Mouse (Mus musculus) embryonic stem cell, embryonic (primary cell): ENCODE data around the gene Wnt5a.

Source experiments
- CTCF ChIA-PET, 4 experiments: fragments of 300-600 bp in 2 of 4; fragments of 350-600 bp in 2 of 4; sonication (Branson Sonifier 250); formaldehyde crosslinking; loops; one replicate each; lab custom pipeline; 2022; ENCODE audit warnings: inconsistent platforms in 2 of 4; lab: Charles Lee
- POLR2A ChIA-PET, 4 experiments: fragments of 300-600 bp in 2 of 4; fragments of 350-600 bp in 2 of 4; sonication (Branson Sonifier 250); formaldehyde crosslinking; loops; one replicate each; lab custom pipeline; 2022; ENCODE audit warnings: antibody characterized with exemption in 4 of 4, inconsistent platforms in 1 of 4; lab: Charles Lee

Gene Wnt5a

GRCm38 (mm10) chr14:28504101-28505050 is at the start of gene Wnt5a:
Gene Wnt5a (plus strand): TSS chr14:28504750.
- CTCF ChIA-PET: interaction anchor here in 3 of 4 experiments (0.6 to 0.7 kb wide), 3 partner anchors 547 to 699 kb away, joined by 3 to 6 read pairs (median 3); no protein-coding TSS in a partner anchor
- POLR2A ChIA-PET: interaction anchor here in 2 of 4 experiments (0.5 to 1.0 kb wide), 3 partner anchors 15 to 157 kb away, joined by 3 read pairs; no protein-coding TSS in a partner anchor

- ChIA-PET POLR2A (interaction anchor here in 1 of 4 experiments (1.7 kb wide), 1 partner anchor 16 kb away, joined by 5 read pairs; no protein-coding TSS in a partner anchor), CTCF (no interaction called here)
Measured at GRCm38 (mm10) chr14:28456372-28457076, 48.0 kb upstream of the Wnt5a start.

GRCm38 (mm10) chr14:28457428-28457827 is 47.1 kb upstream of the Wnt5a start:
- ChIA-PET CTCF (no interaction called here), POLR2A (no interaction called here)

GRCm38 (mm10) chr14:28467956-28468355 is 36.6 kb upstream of the Wnt5a start:
- POLR2A ChIA-PET: no interaction called here
- CTCF ChIA-PET: no interaction called here

GRCm38 (mm10) chr14:28469696-28470095 is 34.9 kb upstream of the Wnt5a start:
- ChIA-PET POLR2A (no interaction called here), CTCF (no interaction called here)

- ChIA-PET POLR2A (no interaction called here), CTCF (no interaction called here)
Measured at GRCm38 (mm10) chr14:28470212-28470611, 34.3 kb upstream of the Wnt5a start.

GRCm38 (mm10) chr14:28475012-28475411 is 29.5 kb upstream of the Wnt5a start:
- CTCF ChIA-PET: interaction anchor here in 1 of 4 experiments (0.5 kb wide), 1 partner anchor 879 kb away, joined by 4 read pairs; no protein-coding TSS in a partner anchor
- POLR2A ChIA-PET: no interaction called here

- POLR2A ChIA-PET: interaction anchor here in 1 of 4 experiments (0.6 kb wide), 1 partner anchor 572 kb away, joined by 3 read pairs; no protein-coding TSS in a partner anchor
Measured at GRCm38 (mm10) chr14:28475421-28475820, 29.1 kb upstream of the Wnt5a start.

GRCm38 (mm10) chr14:28476746-28477145 is 27.8 kb upstream of the Wnt5a start:
- ChIA-PET CTCF (no interaction called here), POLR2A (no interaction called here)

More at GRCm38 (mm10) chr14:28475421-28475820, 29.1 kb upstream of the Wnt5a start:
- CTCF ChIA-PET: interaction anchor here in 1 of 4 experiments (0.6 kb wide), 1 partner anchor 47 kb away, joined by 3 read pairs; no protein-coding TSS in a partner anchor

- POLR2A ChIA-PET: no interaction called here
- CTCF ChIA-PET: no interaction called here
Measured at GRCm38 (mm10) chr14:28480866-28481265, 23.7 kb upstream of the Wnt5a start.

GRCm38 (mm10) chr14:28493806-28494205 is 10.7 kb upstream of the Wnt5a start:
- ChIA-PET POLR2A (interaction anchor here in 1 of 4 experiments (0.7 kb wide), 1 partner anchor 162 kb away, joined by 3 read pairs; no protein-coding TSS in a partner anchor), CTCF (no interaction called here)

GRCm38 (mm10) chr14:28494273-28494672 is 10.3 kb upstream of the Wnt5a start:
- POLR2A ChIA-PET: interaction anchor here in 1 of 4 experiments (0.7 kb wide), 1 partner anchor 163 kb away, joined by 3 read pairs; no protein-coding TSS in a partner anchor

GRCm38 (mm10) chr14:28501216-28501878 is 3.2 kb upstream of the Wnt5a start:
- ChIA-PET CTCF (no interaction called here), POLR2A (interaction anchor here in 1 of 4 experiments (1.1 kb wide), 1 partner anchor 57 kb away, joined by 3 read pairs; no protein-coding TSS in a partner anchor)

More at GRCm38 (mm10) chr14:28494273-28494672, 10.3 kb upstream of the Wnt5a start:
- CTCF ChIA-PET: no interaction called here

- POLR2A ChIA-PET: no interaction called here
- CTCF ChIA-PET: interaction anchor here in 1 of 4 experiments (1.0 kb wide), 1 partner anchor 91 kb away, joined by 3 read pairs; no protein-coding TSS in a partner anchor
Measured at GRCm38 (mm10) chr14:28503276-28503675, 1.3 kb upstream of the Wnt5a start.

- POLR2A ChIA-PET: interaction anchor here in 2 of 4 experiments (0.5 to 1.0 kb wide), 4 partner anchors 14 to 871 kb away, joined by 3 to 4 read pairs (median 3); no protein-coding TSS in a partner anchor
Measured at GRCm38 (mm10) chr14:28505051-28505585, 568 bp downstream of the Wnt5a start.

GRCm38 (mm10) chr14:28505586-28506375 is 1.2 kb downstream of the Wnt5a start:
- ChIA-PET POLR2A (interaction anchor here in 1 of 4 experiments (0.6 to 0.8 kb wide), 2 partner anchors 40 to 870 kb away, joined by 3 to 4 read pairs; no protein-coding TSS in a partner anchor), CTCF (no interaction called here)

More at GRCm38 (mm10) chr14:28505051-28505585, 568 bp downstream of the Wnt5a start:
- CTCF ChIA-PET: interaction anchor here in 2 of 4 experiments (0.6 to 0.7 kb wide), 2 partner anchors 548 to 699 kb away, joined by 3 read pairs; no protein-coding TSS in a partner anchor

- ChIA-PET POLR2A (interaction anchor here in 1 of 4 experiments (0.6 to 0.7 kb wide), 2 partner anchors 9 to 40 kb away, joined by 3 read pairs; no protein-coding TSS in a partner anchor), CTCF (interaction anchor here in 2 of 4 experiments (1.1 to 1.6 kb wide), 4 partner anchors 16 to 698 kb away, joined by 3 to 7 read pairs (median 6); no protein-coding TSS in a partner anchor)
Measured at GRCm38 (mm10) chr14:28506376-28506831, 1.9 kb downstream of the Wnt5a start.
